Mouse (Mus musculus) G1E-ER4 (cell line): ENCODE results near the gene Filip1. TPM values are rescaled to one million over a fixed set of nuclear protein-coding genes. Genes with fewer than 3 reads are reported as not detected.

Experiments used
- GATA1 ChIP-seq: IDR thresholded peaks from one replicate; pipeline ENCODE4 v1.8.0; 2012; ENCODE audit warnings: low read length, inconsistent platforms
- polyA plus RNA-seq: library from polyadenylated mRNA; stranded (reverse); fragments of >175 nt; gene quantifications from 2 replicates; pipeline ENCODE4 v1.2.3, GENCODE M21; 2012

The Filip1 gene
- polyA plus RNA-seq, 1 experiment, result not detected

- TF ChIP-seq GATA1, result no peak
Observed at GRCm38 (mm10) chr9:79893841-79894612, 118.6 kb downstream of the Filip1 start.

- TF ChIP-seq GATA1, result no peak
Observed at GRCm38 (mm10) chr9:79892183-79892582, 120.5 kb downstream of the Filip1 start.

DNA sequence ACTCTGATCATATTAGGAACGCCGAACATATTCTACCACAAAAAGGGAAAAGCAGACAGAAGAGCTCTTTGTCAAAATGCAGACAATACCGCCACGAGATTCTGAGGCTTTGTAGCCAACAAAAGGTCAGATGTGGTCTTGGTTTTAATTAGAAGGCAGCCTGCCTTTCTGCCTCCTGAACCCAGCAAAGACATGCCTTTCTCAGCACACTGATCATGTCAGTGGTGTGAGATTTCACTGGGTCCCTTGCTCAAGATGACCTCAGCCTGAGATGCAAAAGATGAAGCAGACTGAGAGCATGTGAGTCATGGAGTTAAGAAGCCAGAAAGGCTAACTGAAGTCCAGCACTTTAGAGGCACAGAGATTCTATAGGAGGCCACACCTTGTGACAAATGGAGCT, 122.2 kb downstream of the Filip1 start:
- TF ChIP-seq GATA1, result no peak

DNA sequence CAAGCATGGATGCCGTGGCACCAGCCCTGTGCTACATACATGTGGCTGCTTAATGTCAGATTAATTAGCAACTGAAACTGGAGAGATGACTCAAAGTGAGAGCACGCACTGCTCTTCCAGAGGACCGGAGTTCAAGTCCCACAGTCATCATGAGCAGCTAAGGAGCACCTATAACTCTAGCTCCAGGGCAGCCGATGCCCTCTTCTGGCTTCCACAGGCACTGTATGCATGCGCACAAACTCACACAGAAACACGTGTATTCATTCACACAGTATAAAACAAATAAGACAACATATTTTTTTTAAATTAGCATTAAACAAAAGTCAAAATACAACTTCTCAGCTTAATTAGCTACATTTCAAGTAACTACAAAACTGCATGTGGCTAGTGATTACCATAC, 123.5 kb downstream of the Filip1 start:
- TF ChIP-seq GATA1, result no peak

GRCm38 (mm10) chr9:79885244-79886210, 127.1 kb downstream of the Filip1 start:
- TF ChIP-seq GATA1, result no peak

DNA sequence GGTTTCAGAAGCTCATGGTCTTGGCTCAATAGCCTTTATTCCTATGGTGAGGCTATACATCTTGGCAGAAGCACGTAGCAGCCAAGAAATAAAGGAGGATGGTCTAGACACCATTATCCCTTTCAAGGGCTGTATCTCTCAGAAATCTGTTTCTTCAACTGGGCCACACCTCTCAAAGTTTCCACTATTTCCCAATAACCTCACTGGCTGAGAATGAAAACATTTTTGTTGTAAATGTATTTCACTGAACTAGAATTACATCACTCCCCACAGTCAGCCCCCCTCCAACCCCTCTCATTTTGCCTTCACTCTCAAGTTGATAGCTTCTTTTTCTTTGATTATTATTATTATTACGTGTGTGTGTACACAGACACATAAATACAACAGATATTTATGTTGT, 129.5 kb downstream of the Filip1 start:
- TF ChIP-seq GATA1, result no peak

GRCm38 (mm10) chr9:79880031-79880430, 132.6 kb downstream of the Filip1 start:
- no peak for TF ChIP-seq GATA1

DNA sequence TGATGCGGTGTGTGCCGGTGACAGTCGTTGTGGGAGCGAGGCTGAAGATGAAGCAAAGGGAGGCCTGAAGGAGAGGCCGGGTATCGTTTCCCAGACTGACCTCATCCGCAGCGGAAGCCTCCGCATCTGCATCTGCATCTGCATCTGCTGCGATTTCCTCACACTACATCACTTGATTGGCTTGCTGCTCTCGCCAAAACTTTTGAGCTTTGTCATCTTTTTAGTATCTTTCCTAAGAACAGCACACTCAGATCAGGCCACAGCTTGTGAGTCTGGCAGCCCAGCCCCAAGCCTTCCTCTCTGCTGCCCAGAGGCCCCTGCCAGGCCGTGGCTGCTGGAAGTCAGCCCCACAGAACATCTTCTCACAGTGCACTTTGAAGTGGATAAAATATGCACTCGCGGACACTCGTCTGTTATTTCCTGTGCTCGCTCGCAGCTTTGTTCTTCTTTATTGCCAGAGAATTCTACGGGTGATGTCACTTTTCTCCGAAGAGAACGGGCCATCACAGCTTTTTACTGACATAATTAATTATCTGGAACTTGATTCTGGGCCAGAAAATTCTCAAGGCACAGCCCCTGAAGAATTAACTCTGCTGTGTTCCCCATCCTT, 137.0 kb downstream of the Filip1 start:
- TF ChIP-seq GATA1, result no peak

DNA sequence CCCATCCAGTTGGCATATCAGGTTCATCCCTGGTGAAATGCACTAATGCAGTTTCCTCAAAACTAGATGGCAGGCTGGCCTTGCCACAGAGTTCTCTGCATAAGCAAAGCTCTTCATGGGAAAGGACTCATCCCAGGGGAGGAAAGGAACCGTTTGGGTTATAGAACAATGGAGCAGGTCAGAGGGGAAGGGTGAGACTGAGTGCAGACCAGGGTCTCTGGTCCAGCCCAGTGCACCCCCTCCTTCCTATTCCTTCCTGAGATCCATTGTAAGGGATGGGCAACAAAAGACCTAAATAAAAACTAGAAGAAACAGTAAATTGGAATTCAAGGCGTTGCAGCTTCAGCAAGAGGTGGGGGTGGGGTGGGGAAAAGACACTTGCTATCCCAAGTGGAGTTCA, 140.1 kb downstream of the Filip1 start:
- no peak for TF ChIP-seq GATA1

DNA sequence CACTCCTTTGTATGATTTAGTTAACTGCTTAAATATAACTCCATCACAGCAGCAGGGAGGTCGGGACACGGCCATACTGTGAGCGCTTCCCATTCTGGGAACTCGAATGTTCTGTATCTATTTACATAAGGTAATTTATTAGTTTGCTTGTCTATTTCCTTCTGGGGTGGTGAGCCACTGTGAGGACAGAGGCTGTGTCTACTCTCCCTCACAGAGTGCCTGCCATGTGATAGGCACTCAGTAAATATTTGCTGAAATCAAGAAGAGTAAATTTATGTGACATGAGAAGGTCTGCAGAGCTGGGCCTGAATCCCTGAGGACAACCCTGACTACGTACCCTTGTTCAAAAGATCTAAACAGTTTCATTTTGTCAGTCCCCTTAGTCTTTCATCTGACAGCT, 143.1 kb downstream of the Filip1 start:
- no peak for TF ChIP-seq GATA1

DNA sequence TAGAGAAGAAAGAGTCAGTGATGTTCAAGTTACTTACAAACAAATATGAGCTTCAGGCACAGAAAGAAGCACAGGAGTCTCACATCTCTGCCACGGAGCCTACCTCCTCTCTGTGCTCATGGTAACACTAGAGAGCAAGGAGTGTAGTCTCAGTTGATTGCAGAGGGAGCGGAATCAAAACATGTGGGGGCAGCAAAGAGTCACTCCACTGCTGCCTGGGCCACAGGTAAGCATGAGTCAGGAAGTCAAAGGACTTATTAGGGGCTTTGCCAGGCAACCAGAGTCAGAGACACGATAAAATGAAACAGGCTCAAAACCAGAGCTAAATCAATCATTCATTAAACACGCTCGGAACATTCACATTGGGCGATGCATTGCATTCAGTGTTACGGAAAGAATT, 146.7 kb downstream of the Filip1 start:
- TF ChIP-seq GATA1, result no peak

DNA sequence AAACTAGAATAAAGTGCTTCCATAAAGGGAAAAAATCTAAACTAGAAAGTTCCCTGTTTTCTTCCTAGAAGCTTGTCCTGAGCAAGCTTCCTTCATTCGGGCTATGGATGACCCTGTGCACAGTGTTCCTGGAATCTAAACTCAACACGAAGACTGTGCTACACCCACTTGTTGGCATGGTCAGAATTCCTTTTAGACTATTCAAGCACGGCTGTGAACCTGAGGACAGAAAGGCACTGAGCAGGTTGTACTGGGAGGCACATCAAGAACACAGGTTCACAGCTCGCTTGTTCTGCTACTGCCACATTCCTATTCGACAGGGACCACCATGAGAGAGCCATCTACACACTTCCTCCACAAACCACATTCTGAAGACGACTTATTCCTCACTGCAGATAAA, 150.1 kb downstream of the Filip1 start:
- no peak for TF ChIP-seq GATA1

- TF ChIP-seq GATA1, result no peak
Observed at GRCm38 (mm10) chr9:79847099-79847498, 165.6 kb downstream of the Filip1 start.

GRCm38 (mm10) chr9:79842615-79843014, 170.0 kb downstream of the Filip1 start:
- TF ChIP-seq GATA1, result no peak

GRCm38 (mm10) chr9:79842028-79842427, 170.6 kb downstream of the Filip1 start:
- no peak for TF ChIP-seq GATA1

DNA sequence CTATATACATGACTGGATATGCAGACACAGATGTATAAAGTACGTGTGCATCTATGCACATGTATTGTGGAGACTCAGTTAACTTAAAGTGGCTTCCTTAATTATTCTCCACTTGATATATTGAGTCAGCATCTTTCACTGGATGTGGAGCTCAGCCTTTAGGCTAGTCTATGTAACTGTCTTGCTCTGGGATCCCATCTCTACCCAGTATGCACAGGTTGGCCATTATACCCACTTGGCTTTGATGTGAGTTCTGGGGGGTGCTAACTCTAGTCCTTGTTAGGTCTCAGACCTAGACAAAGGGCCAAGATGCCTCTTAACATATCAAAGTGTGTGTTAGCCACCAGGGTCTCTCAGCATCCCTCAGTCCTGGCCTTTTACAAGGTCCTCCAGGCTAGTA, 181.4 kb downstream of the Filip1 start:
- TF ChIP-seq GATA1, result no peak

GRCm38 (mm10) chr9:79830874-79831273, 181.8 kb downstream of the Filip1 start:
- no peak for TF ChIP-seq GATA1
